Mouse (Mus musculus) spleen, adult 2 months (tissue): ENCODE results near the gene Tmem119.
A peak's percentile ranks its signal among the peaks of the same experiment; 100 is the strongest.

ENCODE experiments used
- CTCF ChIP-seq: fragments of 200-500 bp; IDR thresholded peaks from 2 replicates; pipeline ENCODE4 v1.5.1; 2011; ENCODE audit warnings: mild to moderate bottlenecking, inconsistent platforms; ENCODE audit not compliant: insufficient read depth, insufficient read length, insufficient replicate concordance; ENCODE audit errors: extremely low read depth
- POLR2A ChIP-seq: fragments of 200-500 bp; IDR thresholded peaks from 2 replicates; pipeline ENCODE4 v1.6.1; 2011; ENCODE audit warnings: low read depth, low read length, inconsistent platforms

DNA sequence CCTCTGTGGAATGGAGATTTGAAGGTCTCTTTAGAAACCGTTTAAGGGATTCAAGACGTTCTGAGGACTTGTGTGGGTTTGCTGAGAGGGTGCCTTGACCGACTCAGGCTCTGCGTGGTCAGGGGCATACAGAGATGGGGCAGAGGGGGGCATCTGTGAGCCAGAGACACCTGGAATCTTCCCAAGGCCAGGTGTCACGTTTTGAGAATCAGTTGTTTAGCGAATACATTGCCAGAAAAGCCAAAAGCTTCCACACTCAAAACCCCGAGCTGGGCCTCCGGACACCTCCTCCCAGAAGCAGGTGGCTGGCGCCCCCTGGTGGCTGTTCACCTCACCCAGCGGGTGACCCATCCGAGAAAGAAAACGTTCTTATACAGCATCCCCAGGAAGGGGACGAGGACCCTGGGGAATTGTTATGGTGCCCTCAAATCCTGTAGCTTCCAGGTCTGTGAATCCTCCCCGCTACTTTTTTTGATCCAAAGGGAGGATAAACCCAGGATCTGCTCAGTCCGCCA lies 15.4 kb upstream of the Tmem119 start:
- peak; percentile 97 for TF ChIP-seq CTCF
- no peak for TF ChIP-seq POLR2A
